Mouse (Mus musculus) frontal cortex, postnatal 36 days (tissue): ENCODE data around the gene Foxa3.

Experiments
- DNase-seq, 2 experiments: peaks; one replicate each; pipeline ENCODE4 v3.0.0; 2022; ENCODE audit warnings: low spot score in 2 of 2

Foxa3 gene

GRCm38 (mm10) chr7:19024581-19025255 is 1.4 kb upstream of the Foxa3 start:
- DNase-seq = peak in 1 of 2 experiments; percentile 12

- DNase-seq = peak; percentile 93 to 94
These were observed 763 bp upstream of the Foxa3 start, which contains the start of gene Sympk for GRCm38 (mm10) chr7:19024096-19024506. Gene Sympk (plus strand): TSS chr7:19024377.

- DNase-seq = no peak
These were observed 964 bp downstream of the Foxa3 start for GRCm38 (mm10) chr7:19022189-19022958.

- no peak for DNase-seq
These were observed 2.3 kb downstream of the Foxa3 start for GRCm38 (mm10) chr7:19021048-19021447.

- DNase-seq = no peak
These were observed 5.4 kb downstream of the Foxa3 start for GRCm38 (mm10) chr7:19017909-19018308.

DNA sequence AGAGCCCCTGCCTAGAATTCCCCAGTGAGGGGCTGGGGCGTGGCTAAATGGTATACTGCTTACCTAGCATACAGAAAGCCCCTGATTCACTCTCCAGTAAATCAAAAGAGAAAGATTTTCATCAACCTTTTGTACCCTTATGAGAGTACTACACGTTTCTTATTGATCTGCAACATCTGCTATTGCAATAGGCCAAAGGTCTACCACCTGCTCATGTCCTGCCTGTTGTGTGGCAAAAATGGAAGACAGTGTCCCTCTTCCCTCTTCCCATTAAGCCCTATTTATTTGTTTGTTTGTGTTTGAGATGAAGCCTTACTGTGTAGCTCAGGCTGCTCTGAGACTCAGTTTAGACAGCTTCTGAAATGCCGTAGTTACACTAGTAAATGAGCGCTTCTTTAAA is 7.3 kb downstream of the Foxa3 start:
- DNase-seq = no peak

DNA sequence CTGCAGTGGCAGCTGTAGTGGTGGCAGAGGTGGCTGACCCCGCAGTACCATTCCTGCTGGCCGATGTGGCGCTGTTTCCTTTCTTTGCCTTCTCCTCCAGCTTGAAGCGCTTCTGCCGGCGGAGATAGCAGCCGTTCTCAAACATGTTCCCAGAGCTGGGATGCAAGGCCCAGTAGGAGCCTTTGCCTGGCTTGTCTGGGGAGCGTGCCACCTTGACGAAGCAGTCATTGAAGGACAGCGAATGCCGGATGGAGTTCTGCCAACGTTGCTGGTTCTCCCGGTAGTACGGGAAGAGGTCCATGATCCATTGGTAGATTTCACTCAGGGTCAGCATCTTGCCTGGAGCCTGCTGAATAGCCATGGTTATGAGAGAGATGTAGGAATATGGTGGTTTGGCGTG is 8.9 kb downstream of the Foxa3 start:
- DNase-seq = no peak

GRCm38 (mm10) chr7:19012882-19013281 is 10.5 kb downstream of the Foxa3 start:
- no peak for DNase-seq

- no peak for DNase-seq
These were observed 11.2 kb downstream of the Foxa3 start for GRCm38 (mm10) chr7:19012025-19012621.

GRCm38 (mm10) chr7:19010581-19010980 is 12.8 kb downstream of the Foxa3 start:
- no peak for DNase-seq

DNA sequence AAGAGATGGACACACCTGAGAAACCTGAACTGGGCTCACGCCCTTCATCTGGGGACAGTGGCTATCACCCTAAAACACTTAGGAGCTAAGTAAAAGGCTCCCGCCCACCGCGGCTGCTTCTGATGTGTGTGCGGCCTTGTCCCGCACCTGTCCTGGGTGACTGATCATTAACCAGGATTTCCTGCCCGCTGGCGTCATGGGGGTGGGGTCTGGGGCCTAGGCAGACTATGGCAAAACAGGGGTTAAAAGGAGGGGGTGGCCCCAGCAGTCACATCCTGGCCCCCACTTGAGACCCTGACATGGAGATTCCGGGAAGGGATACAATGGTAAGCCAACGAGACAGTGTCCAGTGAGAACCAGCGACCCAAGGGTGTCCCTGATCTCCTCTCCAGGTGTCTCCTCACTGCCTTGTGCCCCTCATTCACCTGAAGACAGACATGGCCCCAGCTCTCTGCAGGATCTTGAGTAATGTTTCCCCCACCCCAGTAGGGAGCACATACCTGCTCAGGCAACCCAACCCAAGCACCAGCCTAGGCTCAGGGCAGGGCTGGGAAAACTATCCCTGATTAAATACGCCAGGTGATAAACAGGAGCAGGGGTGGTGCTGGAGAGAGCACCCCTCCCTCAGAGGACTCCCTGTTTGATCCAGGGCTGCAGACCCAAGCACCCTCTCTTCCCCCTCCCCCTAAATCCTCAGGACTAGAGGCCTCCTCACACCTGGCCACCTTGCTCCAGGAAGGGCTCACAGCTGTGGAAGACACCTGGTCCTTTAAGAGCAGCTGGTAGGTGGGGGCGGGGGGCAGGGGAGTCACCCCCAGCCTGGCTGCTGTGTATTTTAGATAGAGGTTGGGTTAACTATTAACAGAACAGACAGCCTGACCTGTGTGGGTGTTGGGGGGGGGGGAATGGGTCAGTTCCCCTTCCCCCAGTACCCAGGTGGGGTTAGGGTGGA is 16.0 kb downstream of the Foxa3 start:
- DNase-seq = no peak

DNA sequence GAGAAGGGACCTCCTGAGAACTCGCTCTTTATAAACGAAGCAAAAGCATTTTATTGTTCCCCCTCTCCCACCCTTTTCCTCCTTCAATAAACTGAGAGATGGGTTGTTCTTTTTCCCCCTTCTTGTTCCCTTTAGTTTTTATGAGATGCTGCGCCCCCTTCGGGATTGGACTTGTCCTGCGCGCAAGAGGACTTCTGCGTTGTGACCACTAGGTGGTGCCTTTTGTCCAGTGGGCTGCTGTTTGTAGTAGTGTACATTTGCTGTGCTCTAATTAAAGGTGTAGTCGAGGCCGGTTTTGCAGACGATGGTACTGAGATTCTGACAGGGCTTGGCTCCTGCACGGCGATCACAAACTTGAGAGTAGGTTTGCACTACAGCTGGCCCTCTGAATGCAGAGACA is 16.9 kb downstream of the Foxa3 start:
- peak; percentile 79 to 92 for DNase-seq

DNA sequence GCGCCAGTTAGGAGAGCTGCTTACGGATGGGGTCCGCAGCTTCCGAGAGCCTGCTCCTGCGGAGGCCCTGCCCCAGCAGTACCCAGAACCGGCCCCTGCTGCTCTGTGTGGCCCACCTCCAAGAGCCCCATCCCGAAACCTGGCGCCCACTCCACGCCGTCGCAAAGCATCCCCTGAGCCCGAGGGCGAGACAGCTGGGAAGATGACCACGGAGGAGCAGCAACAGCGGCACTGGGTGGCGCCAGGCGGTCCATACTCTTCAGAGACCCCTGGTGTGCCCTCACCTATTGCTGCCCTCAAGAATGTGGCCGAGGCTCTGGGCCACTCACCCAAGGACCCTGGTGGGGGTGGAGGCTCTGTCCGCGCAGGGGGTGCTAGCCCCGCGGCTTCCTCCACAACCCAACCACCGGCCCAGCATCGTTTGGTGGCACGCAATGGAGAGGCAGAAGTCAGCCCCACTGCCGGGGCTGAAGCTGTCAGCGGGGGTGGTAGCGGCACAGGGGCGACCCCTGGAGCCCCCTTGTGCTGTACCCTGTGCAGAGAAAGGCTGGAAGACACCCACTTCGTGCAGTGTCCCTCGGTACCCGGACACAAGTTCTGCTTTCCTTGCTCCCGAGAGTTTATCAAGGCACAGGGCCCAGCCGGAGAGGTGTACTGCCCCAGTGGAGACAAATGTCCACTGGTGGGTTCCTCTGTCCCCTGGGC is 17.8 kb downstream of the Foxa3 start:
- no peak for DNase-seq

DNA sequence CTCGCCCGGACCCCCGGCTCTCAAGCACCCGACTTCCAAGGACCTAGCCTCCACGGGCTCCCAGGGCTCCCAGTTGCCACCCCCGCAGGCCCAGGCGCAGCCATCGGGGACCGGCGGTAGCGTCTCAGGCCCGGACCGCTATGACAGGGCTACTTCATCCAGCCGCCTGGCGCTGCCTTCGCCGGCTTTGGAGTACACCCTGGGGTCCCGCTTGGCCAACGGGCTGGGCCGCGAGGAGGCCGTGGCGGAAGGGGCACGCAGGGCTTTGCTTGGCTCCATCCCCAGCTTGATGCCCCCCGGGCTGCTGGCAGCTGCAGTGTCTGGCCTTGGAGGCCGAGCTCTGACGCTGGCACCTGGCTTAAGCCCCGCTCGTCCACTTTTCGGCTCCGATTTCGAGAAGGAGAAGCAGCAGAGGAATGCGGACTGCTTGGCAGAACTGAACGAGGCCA is 18.7 kb downstream of the Foxa3 start:
- no peak for DNase-seq

GRCm38 (mm10) chr7:19003902-19004630 is 19.3 kb downstream of the Foxa3 start, which contains the start of gene Irf2bp1:
Gene Irf2bp1 (plus strand): TSS chr7:19004044.
- peak; percentile 94 to 96 for DNase-seq

- peak; percentile 76 to 85 for DNase-seq
These were observed 20.4 kb downstream of the Foxa3 start for GRCm38 (mm10) chr7:19002848-19003498.

DNA sequence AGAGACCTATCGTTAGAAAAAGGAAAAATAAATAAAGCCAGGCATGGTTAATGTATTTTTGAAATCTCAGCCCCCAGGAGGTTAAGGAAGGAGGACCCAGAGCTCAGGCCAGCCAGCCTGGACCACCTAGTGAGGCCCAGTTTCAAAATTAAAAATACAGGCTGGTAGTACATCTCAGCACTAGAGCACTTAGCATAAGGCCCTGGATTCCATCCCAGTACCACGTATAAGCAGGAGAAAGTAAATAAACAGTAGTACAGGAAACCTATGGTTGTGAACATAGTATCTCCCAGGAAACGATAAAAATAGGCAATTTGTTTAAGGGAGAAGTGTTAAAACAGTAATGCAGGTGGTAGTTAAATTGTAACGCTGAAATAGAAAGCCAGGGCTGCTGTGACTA is 21.2 kb downstream of the Foxa3 start:
- no peak for DNase-seq

- DNase-seq = no peak
These were observed 21.6 kb downstream of the Foxa3 start for GRCm38 (mm10) chr7:19001807-19002085.

DNA sequence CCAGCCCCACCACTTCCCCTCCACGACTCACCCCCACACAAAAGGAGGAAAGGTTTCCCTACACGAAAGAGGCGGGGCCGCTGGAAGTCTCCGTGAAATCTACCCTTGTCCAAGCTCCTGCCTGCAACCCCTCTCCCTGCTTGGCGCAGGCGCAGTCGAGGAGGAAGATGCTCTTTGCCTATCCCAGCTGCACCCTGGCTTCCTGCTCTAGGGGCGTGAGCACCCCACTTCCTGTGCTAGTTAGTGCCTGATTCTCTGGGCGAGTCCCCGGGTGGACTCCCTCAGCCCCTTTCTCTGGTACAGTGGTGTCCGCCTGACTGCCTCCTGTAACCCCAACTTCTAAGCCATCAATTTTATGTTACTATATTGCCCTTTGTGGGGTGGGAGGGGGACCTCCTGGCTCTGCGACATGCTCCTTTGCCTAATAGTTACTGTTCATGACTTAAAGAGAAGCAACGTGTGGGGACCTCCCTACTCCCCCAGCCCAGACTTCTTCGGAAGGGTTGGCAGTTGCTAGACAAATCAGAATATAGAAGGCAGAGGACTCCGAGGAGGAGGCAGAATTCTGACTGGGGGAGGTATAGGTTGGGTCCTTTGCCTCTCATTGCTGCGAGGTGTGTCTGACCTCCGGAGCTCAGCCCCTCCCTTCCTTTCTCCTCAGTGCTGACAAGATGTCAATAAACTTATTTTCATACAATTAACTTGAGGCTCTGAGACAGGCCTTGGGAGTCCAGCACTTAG is 22.1 kb downstream of the Foxa3 start:
- DNase-seq = no peak
